Mouse (Mus musculus): ENCODE data around the gene Fblim1. TPM values are rescaled to one million over a fixed set of nuclear protein-coding genes. Genes with fewer than 3 reads are reported as not detected.

The Fblim1 gene
- polyA plus RNA-seq, 1 experiment from 2014 or later, result 49.1 TPM

Other genes with a start within 250 kb of the Fblim1 start
- gene Fam131c, start 237.9 kb downstream of the Fblim1 start, polyA plus RNA-seq (2016; fragmentation: Nextera tagmentation; extraction: Ambion mirVana), result 2.3 and 2.5 TPM in 2 replicates
- gene Clcnka, start 207.4 kb downstream of the Fblim1 start, polyA plus RNA-seq (2016; fragmentation: Nextera tagmentation; extraction: Ambion mirVana), result 0.66 and 1.3 TPM in 2 replicates
- not detected in 2 replicates for gene Clcnkb, start 190.1 kb downstream of the Fblim1 start, polyA plus RNA-seq (2016; fragmentation: Nextera tagmentation; extraction: Ambion mirVana)
- 0.10 TPM in 1 of 2 replicates, not detected in the other for gene Hspb7, start 185.3 kb downstream of the Fblim1 start, polyA plus RNA-seq (2016; fragmentation: Nextera tagmentation; extraction: Ambion mirVana)
- gene Srarp, start 170.0 kb downstream of the Fblim1 start, polyA plus RNA-seq (2016; fragmentation: Nextera tagmentation; extraction: Ambion mirVana), result not detected in 2 replicates
- 50.7 and 56.6 TPM in 2 replicates for gene Zbtb17, start 161.4 kb downstream of the Fblim1 start, polyA plus RNA-seq (2016; fragmentation: Nextera tagmentation; extraction: Ambion mirVana)
- gene Spen, start 67.5 kb downstream of the Fblim1 start, polyA plus RNA-seq (2016; fragmentation: Nextera tagmentation; extraction: Ambion mirVana), result 21.7 and 23.7 TPM in 2 replicates
- gene Tmem82, start 12.5 kb upstream of the Fblim1 start, polyA plus RNA-seq (2016; fragmentation: Nextera tagmentation; extraction: Ambion mirVana), result 0.29 and 0.50 TPM in 2 replicates
- gene Slc25a34, start 17.7 kb upstream of the Fblim1 start, polyA plus RNA-seq (2016; fragmentation: Nextera tagmentation; extraction: Ambion mirVana), result not detected in 2 replicates
- 6.3 and 7.6 TPM in 2 replicates for gene Plekhm2, start 58.8 kb upstream of the Fblim1 start, polyA plus RNA-seq (2016; fragmentation: Nextera tagmentation; extraction: Ambion mirVana)
- gene Rsc1a1, start 79.5 kb upstream of the Fblim1 start, polyA plus RNA-seq (2016; fragmentation: Nextera tagmentation; extraction: Ambion mirVana), result 0.43 TPM in 1 of 2 replicates, not detected in the other
- 28.1 and 28.7 TPM in 2 replicates for gene Ddi2, start 117.3 kb upstream of the Fblim1 start, polyA plus RNA-seq (2016; fragmentation: Nextera tagmentation; extraction: Ambion mirVana)
- gene Agmat, start 140.6 kb upstream of the Fblim1 start, polyA plus RNA-seq (2016; fragmentation: Nextera tagmentation; extraction: Ambion mirVana), result not detected in 2 replicates
- 6.3 and 7.2 TPM in 2 replicates for gene Dnajc16, start 184.8 kb upstream of the Fblim1 start, polyA plus RNA-seq (2016; fragmentation: Nextera tagmentation; extraction: Ambion mirVana)
- 23.6 and 25.6 TPM in 2 replicates for gene Casp9, start 187.5 kb upstream of the Fblim1 start, polyA plus RNA-seq (2016; fragmentation: Nextera tagmentation; extraction: Ambion mirVana)
- gene Cela2a, start 220.1 kb upstream of the Fblim1 start, polyA plus RNA-seq (2016; fragmentation: Nextera tagmentation; extraction: Ambion mirVana), result not detected in 2 replicates
- gene Ctrc, start 240.3 kb upstream of the Fblim1 start, polyA plus RNA-seq (2016; fragmentation: Nextera tagmentation; extraction: Ambion mirVana), result not detected in 2 replicates

Data from hindbrain, embryonic 12.5 days (tissue).